Mouse (Mus musculus) testis, postnatal 10 days (tissue): ENCODE data around the gene Kctd10.

Source experiments
- DNase-seq: peaks from one replicate; pipeline ENCODE4 v3.0.0; 2021; ENCODE audit warnings: low spot score

The Kctd10 gene

GRCm38 (mm10) chr5:114380209-114381012 is at the start of gene Kctd10, which contains the start of gene Ube3b:
Gene Kctd10 (minus strand): TSS chr5:114380508.
Gene Ube3b (plus strand): TSS chr5:114380607.
- peak; percentile 88 for DNase-seq

DNA sequence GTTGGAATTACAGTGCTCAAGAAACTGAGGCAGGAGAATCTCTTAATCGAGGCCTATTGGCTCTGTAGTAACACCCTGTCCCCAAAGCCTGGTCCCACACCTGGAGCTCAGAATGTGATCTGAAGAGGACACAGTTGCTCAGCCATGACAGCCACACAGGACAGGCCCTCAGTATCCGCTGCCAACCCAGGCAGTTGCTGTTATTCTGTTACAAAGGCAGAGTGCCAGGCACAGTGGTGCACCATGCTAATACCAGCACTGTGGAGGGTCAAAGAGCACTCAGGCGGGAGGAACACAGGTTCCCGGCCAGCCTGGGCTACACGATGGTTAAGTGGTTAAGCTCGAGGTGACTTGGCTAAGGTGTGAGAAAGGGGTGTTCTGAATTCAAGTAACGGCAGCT is 49.5 kb upstream of the Kctd10 start:
- no peak for DNase-seq

DNA sequence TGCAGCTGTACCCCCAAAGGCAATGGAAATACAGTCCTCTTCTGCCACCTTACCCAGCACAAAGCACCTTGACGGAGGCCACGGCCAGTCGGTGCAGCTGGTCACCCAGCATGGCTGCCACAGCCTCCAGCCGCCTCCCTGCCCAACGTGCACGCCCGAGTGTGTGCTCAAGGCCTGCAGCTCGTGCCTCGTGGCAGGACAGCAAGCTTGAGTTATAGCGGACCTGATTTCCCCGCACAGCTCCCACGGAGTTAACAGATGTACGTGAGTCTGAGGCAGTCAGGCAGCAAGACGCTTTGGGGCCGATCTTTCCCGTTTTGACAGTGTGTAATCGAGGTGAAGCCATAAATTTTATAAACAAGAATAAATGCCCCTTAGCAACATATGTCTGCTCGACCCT is 48.3 kb upstream of the Kctd10 start:
- no peak for DNase-seq

DNA sequence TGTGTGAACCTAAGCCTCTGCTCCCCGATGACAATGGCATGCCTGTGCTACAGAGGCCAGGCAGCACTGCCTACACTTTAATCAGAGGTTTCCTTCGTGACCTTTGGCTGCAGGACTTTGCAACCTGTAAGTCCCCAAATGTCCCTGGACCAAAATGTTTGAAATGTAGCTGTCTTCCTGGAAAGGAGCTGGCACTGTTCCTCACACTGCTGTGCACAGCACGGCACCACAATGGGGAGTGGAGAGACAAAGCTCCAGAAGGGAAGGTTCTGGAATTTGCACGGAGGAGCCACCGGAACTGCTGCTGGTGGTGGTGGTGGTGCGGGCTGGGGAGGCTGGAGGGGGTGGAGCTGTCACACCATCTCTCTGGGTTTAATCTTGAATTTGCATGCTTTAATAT is 46.4 kb upstream of the Kctd10 start:
- DNase-seq: no peak

- DNase-seq: no peak
These were observed 43.7 kb upstream of the Kctd10 start for GRCm38 (mm10) chr5:114423961-114424360.

DNA sequence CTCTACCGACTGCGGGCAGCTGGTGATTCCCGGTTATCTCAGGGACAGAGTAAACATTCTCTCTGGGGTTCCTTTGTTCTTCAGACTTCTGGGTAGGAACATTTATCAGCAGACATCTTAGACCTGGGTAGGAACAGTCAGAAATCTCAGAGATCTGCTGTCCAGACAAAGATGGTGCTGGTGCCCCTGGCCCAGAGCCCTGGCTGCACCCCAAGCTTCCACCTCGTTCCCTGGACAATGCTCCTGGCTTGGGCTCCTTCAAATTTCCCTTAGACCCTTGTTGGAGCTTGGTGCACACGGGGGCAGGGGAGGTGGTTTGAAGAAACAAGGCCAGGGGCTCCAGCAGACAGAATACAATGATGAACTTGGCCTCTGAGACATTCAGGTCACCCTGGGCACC is 42.3 kb upstream of the Kctd10 start:
- no peak for DNase-seq

GRCm38 (mm10) chr5:114421561-114422298 is 41.4 kb upstream of the Kctd10 start:
- no peak for DNase-seq

DNA sequence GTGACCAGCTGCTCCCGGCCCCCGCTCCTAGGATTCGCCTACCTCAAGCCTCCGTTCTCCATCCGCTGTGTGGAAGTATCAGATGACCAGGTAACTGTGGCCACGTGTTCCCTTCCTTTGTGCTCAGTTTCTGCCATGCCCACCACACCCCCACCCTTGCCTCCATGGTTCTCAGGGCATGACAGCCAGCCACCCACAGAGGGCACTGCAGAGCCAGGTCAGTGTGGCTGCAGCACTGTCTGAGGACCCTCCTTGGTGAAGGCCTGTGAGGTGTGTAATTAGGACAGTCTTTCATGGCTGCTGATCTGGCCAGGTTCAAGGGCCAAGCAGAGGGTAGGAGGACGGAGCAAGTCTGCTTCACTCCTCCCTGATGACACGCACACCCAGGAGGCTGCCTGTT is 38.2 kb upstream of the Kctd10 start:
- no peak for DNase-seq

DNA sequence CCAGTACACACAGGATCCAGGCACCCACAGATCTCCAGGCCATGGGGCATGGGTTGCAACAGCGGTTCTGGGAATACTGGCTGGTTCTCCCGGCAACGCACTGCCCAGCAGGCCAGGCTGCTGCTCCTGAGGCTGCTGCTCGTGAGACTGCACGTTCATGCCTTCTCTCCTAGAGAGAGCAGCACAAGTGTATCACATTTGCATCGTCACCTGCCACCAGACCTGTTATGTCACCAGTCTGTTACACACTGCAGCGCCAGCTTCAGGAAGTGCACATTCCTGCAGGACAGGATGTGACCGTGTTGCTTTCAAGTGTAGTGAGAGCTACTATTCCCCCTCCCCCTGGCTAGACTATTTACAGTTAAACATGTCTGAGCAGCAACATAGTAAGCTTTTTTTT is 36.5 kb upstream of the Kctd10 start:
- DNase-seq: no peak

DNA sequence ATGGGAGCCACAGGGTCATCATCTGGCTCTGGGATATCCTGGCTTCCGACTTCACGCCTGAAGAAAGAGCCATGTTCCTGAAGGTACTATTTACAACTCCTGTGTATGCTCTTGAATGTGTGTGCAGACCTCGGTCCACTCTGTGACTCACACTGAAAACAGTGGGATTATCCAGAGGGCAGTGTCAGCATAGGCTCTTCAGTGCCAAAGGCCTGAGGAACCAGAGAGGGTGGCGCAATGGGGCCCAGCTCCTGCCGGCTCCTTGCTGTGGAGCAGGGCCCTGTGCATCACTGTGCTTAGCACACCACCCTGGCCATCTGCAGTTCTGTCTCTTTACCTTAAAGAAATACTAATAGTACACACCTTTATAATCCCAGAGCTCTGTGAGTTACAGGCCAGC is 35.3 kb upstream of the Kctd10 start:
- no peak for DNase-seq

GRCm38 (mm10) chr5:114413067-114413735 is 32.9 kb upstream of the Kctd10 start:
- DNase-seq: no peak

GRCm38 (mm10) chr5:114412361-114412998 is 32.2 kb upstream of the Kctd10 start:
- no peak for DNase-seq

DNA sequence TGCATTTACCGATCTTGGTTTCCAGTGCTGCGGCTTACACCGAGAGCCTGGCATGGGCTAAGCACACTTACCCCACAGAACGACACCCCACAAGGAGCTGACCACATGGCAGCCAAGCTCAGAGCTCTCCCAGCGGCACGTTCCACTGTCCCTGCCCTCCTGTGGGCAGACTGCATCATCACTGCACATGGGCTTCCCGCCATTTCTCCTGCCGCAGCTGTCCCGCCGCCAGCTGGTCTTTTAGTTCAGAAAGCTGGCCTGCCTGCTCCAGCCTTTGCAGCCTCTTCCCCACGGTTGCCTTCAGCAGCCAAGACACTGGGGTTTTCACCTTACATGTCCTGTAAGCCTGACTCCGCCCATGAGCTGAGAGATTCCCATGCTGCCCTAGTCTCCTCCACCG is 30.1 kb upstream of the Kctd10 start:
- no peak for DNase-seq

DNA sequence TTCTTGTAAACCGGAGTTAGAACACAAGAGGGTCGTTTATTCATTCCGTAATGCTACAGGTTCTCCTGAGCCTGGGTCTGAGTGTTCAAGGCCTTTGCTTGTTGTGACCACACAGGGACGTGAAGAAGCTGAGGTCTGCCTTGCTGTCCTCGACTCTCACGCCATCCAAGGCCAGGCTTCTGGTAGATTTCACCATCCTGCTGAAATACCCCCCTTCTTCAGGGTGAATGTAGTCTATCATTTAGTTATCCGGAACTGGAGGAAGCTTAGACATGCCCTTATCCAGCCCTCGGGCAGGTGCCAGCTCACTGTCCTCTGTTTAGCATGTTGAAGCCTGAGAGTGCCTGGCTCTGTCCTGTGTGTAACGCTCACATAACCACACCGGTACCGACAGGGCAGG is 28.5 kb upstream of the Kctd10 start:
- no peak for DNase-seq

DNA sequence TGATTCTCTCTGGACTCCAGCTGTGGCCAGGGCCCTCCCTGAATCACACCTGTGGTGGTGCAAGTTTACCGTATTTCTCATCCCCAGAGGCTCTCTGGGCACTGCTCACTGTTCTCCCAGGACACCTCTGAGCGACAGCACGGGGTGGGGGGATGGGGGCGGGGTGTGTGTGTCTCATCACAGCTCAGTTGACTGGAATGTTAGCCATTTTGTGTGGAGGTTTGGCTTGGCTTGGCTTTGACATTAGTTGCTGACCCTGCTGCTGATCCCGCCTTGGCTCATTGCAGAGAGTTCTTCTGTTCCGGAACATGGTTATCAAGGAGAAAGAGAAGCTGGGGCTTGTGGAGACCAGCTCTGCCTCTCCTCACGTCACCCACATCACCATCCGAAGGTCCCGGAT is 27.5 kb upstream of the Kctd10 start:
- DNase-seq: no peak

- DNase-seq: no peak
These were observed 27.0 kb upstream of the Kctd10 start for GRCm38 (mm10) chr5:114407269-114407668.

DNA sequence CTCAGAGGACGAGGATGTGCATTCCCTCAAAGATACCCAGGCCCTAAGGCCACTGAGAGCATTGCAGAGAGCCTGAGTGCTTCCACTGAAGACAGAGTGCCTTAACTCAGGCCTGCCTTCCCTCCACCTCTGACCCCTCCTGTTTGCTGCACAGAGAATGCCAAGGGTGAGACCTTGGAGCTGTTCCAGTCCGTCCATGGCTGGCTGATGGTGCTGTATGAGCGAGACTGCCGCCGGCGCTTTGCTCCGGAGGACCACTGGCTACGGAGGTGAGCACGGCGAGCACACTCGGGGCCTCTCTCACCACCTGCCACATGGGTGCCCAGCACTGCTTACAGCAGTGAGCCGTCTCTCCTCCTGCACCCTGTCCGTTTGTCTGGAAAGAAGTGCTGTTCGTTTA is 26.3 kb upstream of the Kctd10 start:
- DNase-seq: no peak

DNA sequence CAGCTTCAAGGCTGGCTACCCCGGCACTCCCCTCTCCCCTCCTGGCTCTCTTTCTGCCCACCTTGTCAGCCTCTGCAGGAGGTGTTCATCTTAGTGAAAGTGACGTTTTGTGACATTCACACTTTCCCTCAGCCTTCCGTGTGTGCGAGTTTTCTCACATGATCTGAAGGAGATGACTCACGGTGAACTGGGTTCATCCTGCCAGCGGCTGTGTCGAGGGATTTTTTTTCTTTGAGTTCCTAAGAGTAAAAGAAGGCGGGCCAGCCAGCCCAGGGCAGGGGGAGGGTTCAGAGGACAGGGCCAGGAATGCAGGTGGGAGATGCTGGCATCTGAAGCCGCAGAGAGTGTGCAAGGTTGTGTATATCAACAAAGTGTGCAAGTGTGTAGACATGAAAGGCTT is 12.9 kb upstream of the Kctd10 start:
- DNase-seq: no peak

DNA sequence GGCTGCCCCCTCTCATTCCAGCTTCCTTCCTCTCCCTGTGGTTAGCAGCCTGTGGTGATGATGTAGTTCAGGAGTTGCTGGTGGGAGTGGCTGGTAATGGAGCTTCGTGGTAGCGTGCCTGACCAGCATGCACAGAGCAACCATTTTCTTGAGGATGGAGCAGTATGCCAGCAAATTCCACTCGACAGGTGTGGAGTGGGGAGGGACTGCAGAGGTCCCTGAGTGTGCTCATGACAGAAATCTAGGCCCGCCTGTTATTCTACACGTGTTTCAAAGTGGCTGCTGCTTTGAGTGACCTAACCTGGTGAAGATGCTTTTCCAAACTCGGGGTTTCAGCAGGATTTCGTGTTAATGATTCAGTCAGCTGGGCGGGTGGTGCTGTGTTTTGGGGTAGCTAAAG is 4.1 kb upstream of the Kctd10 start:
- DNase-seq: no peak

DNA sequence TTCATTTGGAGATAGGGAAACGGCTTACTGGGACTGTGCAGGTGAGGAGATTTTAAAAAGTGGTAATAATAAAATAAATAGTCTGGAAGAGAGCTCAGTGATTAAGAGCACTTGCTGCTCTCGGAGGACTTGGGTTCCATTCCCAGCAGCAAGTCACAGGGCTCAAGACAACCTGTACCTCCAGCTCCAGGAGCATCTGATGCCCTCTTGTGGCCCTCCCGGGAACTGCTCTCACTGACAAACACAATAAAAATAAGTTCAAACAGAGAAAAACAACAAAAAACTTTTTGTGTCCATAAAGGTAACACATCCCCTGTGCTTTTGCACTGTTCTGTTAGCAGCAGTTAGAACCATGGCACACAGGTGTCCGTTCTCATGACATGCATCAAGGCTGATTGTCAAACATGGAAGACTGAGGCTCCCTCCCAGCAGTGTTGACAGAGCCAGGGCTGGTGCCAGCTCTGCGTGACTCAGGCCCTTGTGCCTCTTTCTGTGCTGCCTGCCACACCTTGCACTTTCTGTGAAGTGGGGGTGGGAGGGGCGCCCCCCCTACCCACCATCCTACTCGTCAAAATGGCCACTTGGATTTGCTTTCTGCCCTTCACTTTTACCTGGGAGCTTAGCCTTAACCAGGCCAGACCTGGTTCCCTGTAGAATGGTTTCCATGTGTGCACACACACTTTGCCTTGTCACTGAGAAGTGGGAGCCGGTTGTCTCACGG is 3.0 kb upstream of the Kctd10 start:
- peak; percentile 76 for DNase-seq

- DNase-seq: no peak
These were observed 674 bp upstream of the Kctd10 start for GRCm38 (mm10) chr5:114381013-114381351.

DNA sequence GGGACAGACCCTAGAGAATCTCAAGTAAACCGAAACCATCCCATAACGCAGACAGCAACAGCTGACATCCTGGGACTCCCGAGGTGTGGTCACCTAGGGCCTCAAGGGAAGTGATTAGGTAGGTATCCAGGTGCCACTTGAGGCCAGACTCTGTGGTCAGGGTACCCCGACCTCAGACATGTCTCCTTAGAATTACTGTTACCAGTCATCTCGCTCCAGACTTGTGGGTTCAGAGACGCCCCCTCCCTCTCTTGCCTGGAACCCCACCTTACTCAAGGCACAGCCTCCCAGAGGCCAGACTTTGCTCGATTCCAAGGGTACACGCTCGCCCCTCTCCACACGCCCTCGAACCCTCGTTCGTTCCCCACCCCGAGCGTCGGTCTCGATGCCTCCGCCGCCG is 545 bp downstream of the Kctd10 start:
- no peak for DNase-seq
